Mouse (Mus musculus): ENCODE measurements at regions not wholly inside any gene's neighbourhood (a gene's known extent, or its start where the extent isn't known, plus 50 kb on each side); places are given as distances from the start of the nearest gene placed in this dataset.

DNA sequence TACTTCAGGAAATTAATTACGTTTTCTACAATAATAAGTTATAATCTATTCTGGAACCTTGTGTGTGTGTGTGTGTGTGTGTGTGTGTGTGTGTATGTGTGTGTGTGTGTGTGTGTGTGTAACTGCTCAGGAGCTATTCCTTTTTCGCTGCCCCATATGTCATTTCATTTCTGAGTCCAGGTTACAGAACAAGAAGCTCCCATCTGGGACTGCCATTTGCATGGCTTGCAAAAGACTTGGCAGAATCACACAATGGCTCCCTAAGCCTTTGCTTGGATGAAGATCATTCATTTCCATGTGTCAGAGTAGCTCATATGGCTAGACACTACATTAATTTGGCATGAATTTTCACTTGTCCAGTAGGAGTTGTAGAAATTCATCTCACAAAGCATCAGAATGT is 86.6 kb downstream of the Pcdh20 start:
- TF ChIP-seq CTCF (IDR thresholded peaks at IDR 0.05; ENCODE audit: insufficient read depth, low read depth, low read length) (no peak), POLR2A (IDR thresholded peaks at IDR 0.05; ENCODE audit: insufficient read depth, low read depth, low read length) (no peak)
